Mouse (Mus musculus) lung, adult 18-20 months (tissue): ENCODE data around the gene Rab8b.

Experiments used
- DNase-seq, 2 experiments: peaks; one replicate each; pipeline ENCODE4 v3.0.0; 2022; ENCODE audit warnings: mixed read lengths in 2 of 2

The Rab8b gene

GRCm38 (mm10) chr9:66919382-66919971, at the start of gene Rab8b:
TSS of gene Rab8b (minus strand) at chr9:66919687.
- peak; percentile 96 to 98 for DNase-seq

- DNase-seq: no peak
Measured at GRCm38 (mm10) chr9:66967492-66967891, 48.0 kb upstream of the Rab8b start.

GRCm38 (mm10) chr9:66961478-66961877, 42.0 kb upstream of the Rab8b start:
- DNase-seq: no peak

- DNase-seq: no peak
Measured at GRCm38 (mm10) chr9:66957451-66957850, 38.0 kb upstream of the Rab8b start.

GRCm38 (mm10) chr9:66952886-66953285, 33.4 kb upstream of the Rab8b start:
- no peak for DNase-seq

- no peak for DNase-seq
Measured at GRCm38 (mm10) chr9:66952321-66952720, 32.8 kb upstream of the Rab8b start.

- DNase-seq: no peak
Measured at GRCm38 (mm10) chr9:66948536-66948935, 29.0 kb upstream of the Rab8b start.

GRCm38 (mm10) chr9:66945647-66946641, 26.5 kb upstream of the Rab8b start, which contains the start of gene Rps27l:
TSS of gene Rps27l (plus strand) at chr9:66946086.
- DNase-seq: peak; percentile 95 to 96

GRCm38 (mm10) chr9:66945161-66945560, 25.7 kb upstream of the Rab8b start:
- DNase-seq: no peak

GRCm38 (mm10) chr9:66938836-66939235, 19.3 kb upstream of the Rab8b start:
- peak in 1 of 2 experiments; percentile 54 for DNase-seq

GRCm38 (mm10) chr9:66937507-66937906, 18.0 kb upstream of the Rab8b start:
- peak; percentile 26 to 44 for DNase-seq

- DNase-seq: no peak
Measured at GRCm38 (mm10) chr9:66933869-66934808, 14.7 kb upstream of the Rab8b start.

- DNase-seq: no peak
Measured at GRCm38 (mm10) chr9:66930351-66930750, 10.9 kb upstream of the Rab8b start.

- no peak for DNase-seq
Measured at GRCm38 (mm10) chr9:66927696-66928402, 8.4 kb upstream of the Rab8b start.

- DNase-seq: no peak
Measured at GRCm38 (mm10) chr9:66925853-66926252, 6.4 kb upstream of the Rab8b start.

GRCm38 (mm10) chr9:66922076-66922475, 2.6 kb upstream of the Rab8b start:
- DNase-seq: no peak

GRCm38 (mm10) chr9:66920488-66921279, 1.2 kb upstream of the Rab8b start:
- no peak for DNase-seq

GRCm38 (mm10) chr9:66919981-66920380, 494 bp upstream of the Rab8b start:
- peak in 1 of 2 experiments; percentile 17 for DNase-seq

GRCm38 (mm10) chr9:66918672-66919330, 686 bp downstream of the Rab8b start:
- no peak for DNase-seq

GRCm38 (mm10) chr9:66917892-66918255, 1.6 kb downstream of the Rab8b start:
- DNase-seq: no peak
